Mouse (Mus musculus) cerebellum, adult 2 months (tissue): Measurements from ENCODE around the gene Ppil1.

Experiments used
- CTCF ChIP-seq: fragments of 200-500 bp; IDR thresholded peaks from 2 replicates; pipeline ENCODE4 v1.5.1; 2011; ENCODE audit warnings: low read depth, mild to moderate bottlenecking, control low read depth, low read length, moderate library complexity, borderline replicate concordance; ENCODE audit not compliant: insufficient read depth
- POLR2A ChIP-seq: fragments of 200-500 bp; IDR thresholded peaks from 2 replicates; pipeline ENCODE4 v1.6.1; 2011; ENCODE audit warnings: low read length, control low read depth, borderline replicate concordance; ENCODE audit not compliant: insufficient read depth

DNA sequence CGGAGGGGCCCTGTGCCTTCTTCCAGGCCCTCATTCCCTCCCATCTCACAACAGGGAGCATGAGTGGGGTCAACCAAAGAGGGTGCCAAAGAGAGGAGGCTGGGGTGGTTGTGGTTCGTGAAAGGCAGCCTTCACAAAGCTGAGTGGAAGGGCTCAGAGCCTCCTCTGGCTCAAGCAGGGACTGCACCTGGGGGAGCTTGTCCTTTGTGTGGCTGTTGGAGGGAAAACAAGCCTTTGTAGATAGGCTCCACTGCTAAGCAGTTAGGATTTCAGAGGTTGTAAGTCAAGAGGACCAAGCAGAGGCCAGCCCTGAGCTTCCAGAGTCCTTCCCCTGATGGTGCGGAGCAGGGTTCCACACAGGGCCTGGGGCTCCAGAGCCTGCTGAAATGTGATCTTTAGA lies 39.1 kb upstream of the Ppil1 start:
- TF ChIP-seq CTCF (no peak), POLR2A (no peak)
